Mouse (Mus musculus) stomach, postnatal 0 days (tissue): ENCODE data around the gene Myom1.

Source experiments
- CTCF ChIP-seq: IDR thresholded peaks from 2 replicates; pipeline ENCODE4 v1.5.1; 2016; ENCODE audit warnings: antibody characterized with exemption, low read depth, mild to moderate bottlenecking, moderate library complexity
- EP300 ChIP-seq: optimal IDR thresholded peaks from 2 replicates; pipeline ENCODE3; 2016; ENCODE audit warnings: antibody characterized with exemption

GRCm38 (mm10) chr17:71024071-71024470, 21.6 kb downstream of the Myom1 start:
- TF ChIP-seq CTCF (no peak), EP300 (no peak)
